Mouse (Mus musculus) heart, embryonic 13.5 days (tissue): ENCODE results near the gene Eif5a2. TPM values are rescaled to one million over a fixed set of nuclear protein-coding genes. Genes with fewer than 3 reads are reported as not detected.

ENCODE experiments used
- ATAC-seq: fragments of 200-750 bp; cut with Nextera tagmentation; 2 replicates; pipeline ENCODE4 v1.8.0; 2017; ENCODE audit warnings: moderate TSS enrichment; ENCODE audit not compliant: insufficient number of reproducible peaks, low FRiP score, low TSS enrichment; ENCODE audit errors: extremely low read depth
- H3K27ac ChIP-seq: fragments of 300-500 bp; sonication (generic); replicated peaks from 2 replicates; pipeline ENCODE4 v1.5.1; 2015; ENCODE audit warnings: moderate library complexity, mild to moderate bottlenecking, inconsistent platforms
- H3K27me3 ChIP-seq: fragments of 300-500 bp; sonication (generic); replicated peaks from 2 replicates; pipeline ENCODE4 v1.6.1; 2015; ENCODE audit warnings: mild to moderate bottlenecking, inconsistent platforms
- H3K36me3 ChIP-seq: fragments of 300-500 bp; sonication (generic); 2 replicates; pipeline ENCODE4 v1.6.1; 2015; ENCODE audit warnings: mild to moderate bottlenecking, inconsistent platforms
- H3K4me1 ChIP-seq: fragments of 300-500 bp; sonication (generic); 2 replicates; pipeline ENCODE4 v1.6.1; 2015; ENCODE audit warnings: inconsistent platforms
- H3K4me2 ChIP-seq: fragments of 300-500 bp; sonication (generic); 2 replicates; pipeline ENCODE4 v1.6.1; 2015; ENCODE audit warnings: inconsistent platforms, mild to moderate bottlenecking, moderate library complexity
- H3K4me3 ChIP-seq: fragments of 300-500 bp; sonication (generic); 2 replicates; pipeline ENCODE4 v1.5.1; 2015; ENCODE audit warnings: moderate library complexity, mild to moderate bottlenecking, inconsistent platforms
- H3K9ac ChIP-seq: fragments of 300-500 bp; sonication (generic); 2 replicates; pipeline ENCODE4 v1.6.1; 2015; ENCODE audit warnings: inconsistent platforms, mild to moderate bottlenecking, moderate library complexity
- H3K9me3 ChIP-seq: fragments of 300-500 bp; sonication (generic); 2 replicates; pipeline ENCODE4 v1.6.1; 2016; ENCODE audit warnings: inconsistent platforms
- WGBS: fragments of 180-500 bp; shearing (Covaris S2); methylation state at CpG from one replicate; pipeline ENCODE4 v1.1.7; 2015; ENCODE audit warnings: mixed read lengths; 5-methylcytosine and 5-hydroxymethylcytosine counted together
- polyA plus RNA-seq: library from polyadenylated mRNA; unstranded; fragments of >200 nt; fragmentation: Nextera tagmentation; extraction: Ambion mirVana; gene quantifications from 2 replicates; pipeline ENCODE4 v1.2.1, GENCODE M21; 2015

Gene Eif5a2
- polyA plus RNA-seq = 8.4 and 9.1 TPM in 2 replicates

GRCm38 (mm10) chr3:28780994-28781393 is at the start of gene Eif5a2:
TSS of gene Eif5a2 (plus strand) at chr3:28781276.
- H3K4me2 ChIP-seq = peak within 1 kb of the TSS; percentile 98
- WGBS = 3% methylated on average over 39 of the region's 46 CpGs
- H3K27ac ChIP-seq = no peak within 1 kb of the TSS
- H3K36me3 ChIP-seq = peaks cover 7% of the 10 kb centered on the region; the same call in 1 of the 2 replicates
- ATAC-seq = peak; percentile 97
- H3K9ac ChIP-seq = peak within 1 kb of the TSS; percentile 92
- 0 out of 2 replicates have a peak, but pooled peaks cover 2% of the 10 kb centered on the region for H3K27me3 ChIP-seq
- H3K9me3 ChIP-seq = no peaks in the 10 kb centered on the region
- H3K4me3 ChIP-seq = peak within 1 kb of the TSS; percentile 89
- H3K4me1 ChIP-seq = peaks cover 15% of the 10 kb centered on the region

GRCm38 (mm10) chr3:28734712-28735111 is 46.4 kb upstream of the Eif5a2 start:
- no peaks in the 10 kb centered on the region for H3K36me3 ChIP-seq
- no peaks in the 10 kb centered on the region for H3K27me3 ChIP-seq
- no peak overlapping the region for H3K4me3 ChIP-seq
- ATAC-seq = no peak
- peaks cover 7% of the 10 kb centered on the region; the same call in 1 of the 2 replicates for H3K4me1 ChIP-seq
- H3K27ac ChIP-seq = no peak overlapping the region
- H3K4me2 ChIP-seq = no peak overlapping the region
- no peak overlapping the region for H3K9ac ChIP-seq
- 50% methylated on average over 2 of the region's 2 CpGs for WGBS
- no peaks in the 10 kb centered on the region for H3K9me3 ChIP-seq

GRCm38 (mm10) chr3:28736981-28737380 is 44.1 kb upstream of the Eif5a2 start:
- ATAC-seq = no peak
- H3K4me1 ChIP-seq = peaks cover 7% of the 10 kb centered on the region; the same call in 1 of the 2 replicates
- WGBS = 44% methylated on average over 2 of the region's 2 CpGs

GRCm38 (mm10) chr3:28740353-28740752 is 40.7 kb upstream of the Eif5a2 start:
- Histone ChIP-seq H3K9me3 (no peaks in the 10 kb centered on the region), H3K4me3 (no peak overlapping the region), H3K4me1 (peaks cover 4% of the 10 kb centered on the region; the same call in 1 of the 2 replicates), H3K27ac (no peak overlapping the region), H3K36me3 (no peaks in the 10 kb centered on the region), H3K9ac (no peak overlapping the region), H3K27me3 (peaks cover 13% of the 10 kb centered on the region; the same call in 1 of the 2 replicates), H3K4me2 (no peak overlapping the region)
- WGBS = 19% methylated on average over 6 of the region's 6 CpGs
- no peak for ATAC-seq

More at GRCm38 (mm10) chr3:28736981-28737380, 44.1 kb upstream of the Eif5a2 start:
- no peaks in the 10 kb centered on the region for H3K27me3 ChIP-seq
- no peak overlapping the region for H3K9ac ChIP-seq
- no peaks in the 10 kb centered on the region for H3K9me3 ChIP-seq
- H3K4me2 ChIP-seq = no peak overlapping the region
- no peaks in the 10 kb centered on the region for H3K36me3 ChIP-seq
- H3K4me3 ChIP-seq = no peak overlapping the region
- no peak overlapping the region for H3K27ac ChIP-seq

GRCm38 (mm10) chr3:28743251-28743650 is 37.8 kb upstream of the Eif5a2 start:
- ATAC-seq = no peak
- no peak overlapping the region for H3K9ac ChIP-seq
- no peak overlapping the region for H3K4me3 ChIP-seq
- no peaks in the 10 kb centered on the region for H3K9me3 ChIP-seq
- H3K4me2 ChIP-seq = no peak overlapping the region
- WGBS = 33% methylated on average over 8 of the region's 8 CpGs
- peaks cover 4% of the 10 kb centered on the region; the same call in 1 of the 2 replicates for H3K4me1 ChIP-seq
- H3K36me3 ChIP-seq = no peaks in the 10 kb centered on the region
- H3K27ac ChIP-seq = no peak overlapping the region
- H3K27me3 ChIP-seq = peaks cover 13% of the 10 kb centered on the region; the same call in 1 of the 2 replicates

GRCm38 (mm10) chr3:28745835-28746483 is 35.1 kb upstream of the Eif5a2 start:
- WGBS = 32% methylated on average over 7 of the region's 7 CpGs
- ATAC-seq = peak; percentile 58; the same call in 1 of the 2 replicates

GRCm38 (mm10) chr3:28748151-28748550 is 32.9 kb upstream of the Eif5a2 start:
- ATAC-seq = no peak
- H3K4me1 ChIP-seq = peaks cover 3% of the 10 kb centered on the region; the same call in 1 of the 2 replicates
- no peaks in the 10 kb centered on the region for H3K9me3 ChIP-seq

More at GRCm38 (mm10) chr3:28745835-28746483, 35.1 kb upstream of the Eif5a2 start:
- Histone ChIP-seq H3K9ac (no peak overlapping the region), H3K27me3 (peaks cover 13% of the 10 kb centered on the region; the same call in 1 of the 2 replicates), H3K36me3 (no peaks in the 10 kb centered on the region), H3K4me3 (no peak overlapping the region), H3K27ac (no peak overlapping the region), H3K4me2 (no peak overlapping the region), H3K4me1 (peaks cover 4% of the 10 kb centered on the region; the same call in 1 of the 2 replicates), H3K9me3 (no peaks in the 10 kb centered on the region)

GRCm38 (mm10) chr3:28748956-28749355 is 32.1 kb upstream of the Eif5a2 start:
- Histone ChIP-seq H3K9ac (no peak overlapping the region), H3K27me3 (peaks cover 6% of the 10 kb centered on the region; the same call in 1 of the 2 replicates), H3K4me2 (no peak overlapping the region), H3K27ac (no peak overlapping the region), H3K9me3 (no peaks in the 10 kb centered on the region), H3K4me1 (no peaks in the 10 kb centered on the region), H3K4me3 (no peak overlapping the region), H3K36me3 (no peaks in the 10 kb centered on the region)
- ATAC-seq = no peak

More at GRCm38 (mm10) chr3:28748151-28748550, 32.9 kb upstream of the Eif5a2 start:
- Histone ChIP-seq H3K4me3 (no peak overlapping the region), H3K9ac (no peak overlapping the region), H3K27ac (no peak overlapping the region), H3K27me3 (peaks cover 12% of the 10 kb centered on the region; the same call in 1 of the 2 replicates), H3K4me2 (no peak overlapping the region), H3K36me3 (no peaks in the 10 kb centered on the region)
- WGBS = 83% methylated on average over 3 of the region's 3 CpGs

GRCm38 (mm10) chr3:28755477-28755876 is 25.6 kb upstream of the Eif5a2 start:
- H3K27me3 ChIP-seq = peaks cover 5% of the 10 kb centered on the region; the same call in 1 of the 2 replicates
- H3K4me2 ChIP-seq = no peak overlapping the region
- no peaks in the 10 kb centered on the region for H3K9me3 ChIP-seq
- H3K27ac ChIP-seq = no peak overlapping the region
- 34% methylated on average over 7 of the region's 7 CpGs for WGBS
- no peaks in the 10 kb centered on the region for H3K36me3 ChIP-seq
- H3K4me3 ChIP-seq = no peak overlapping the region
- no peak overlapping the region for H3K9ac ChIP-seq
- ATAC-seq = no peak
- peaks cover 3% of the 10 kb centered on the region for H3K4me1 ChIP-seq

- H3K27ac ChIP-seq = no peak overlapping the region
- no peak for ATAC-seq
- H3K4me3 ChIP-seq = no peak overlapping the region
- H3K9ac ChIP-seq = no peak overlapping the region
- H3K27me3 ChIP-seq = no peaks in the 10 kb centered on the region; the same call in 1 of the 2 replicates
- H3K4me2 ChIP-seq = no peak overlapping the region
- no peaks in the 10 kb centered on the region for H3K4me1 ChIP-seq
- 83% methylated on average over 8 of the region's 8 CpGs for WGBS
- no peaks in the 10 kb centered on the region for H3K9me3 ChIP-seq
- H3K36me3 ChIP-seq = no peaks in the 10 kb centered on the region
Observed at GRCm38 (mm10) chr3:28761225-28761789, 19.8 kb upstream of the Eif5a2 start.

- Histone ChIP-seq H3K36me3 (no peaks in the 10 kb centered on the region), H3K9me3 (no peaks in the 10 kb centered on the region), H3K9ac (no peak overlapping the region), H3K4me2 (no peak overlapping the region), H3K4me1 (no peaks in the 10 kb centered on the region), H3K27me3 (no peaks in the 10 kb centered on the region), H3K27ac (no peak overlapping the region), H3K4me3 (no peak overlapping the region)
- ATAC-seq = no peak
- WGBS = 69% methylated on average over 4 of the region's 4 CpGs
Observed at GRCm38 (mm10) chr3:28766935-28767334, 14.1 kb upstream of the Eif5a2 start.
